Mouse (Mus musculus) lung, adult 2 months (tissue): ENCODE measurements around the gene Inpp4b.

Source experiments
- CTCF ChIP-seq: fragments of 200-500 bp; IDR thresholded peaks from 2 replicates; pipeline ENCODE4 v1.5.1; 2011; ENCODE audit warnings: mild to moderate bottlenecking, low read length, control low read depth; ENCODE audit not compliant: insufficient read depth
- POLR2A ChIP-seq: fragments of 200-500 bp; IDR thresholded peaks from 2 replicates; pipeline ENCODE4 v1.6.1; 2011; ENCODE audit warnings: low read depth, mild to moderate bottlenecking, control low read depth, low read length, borderline replicate concordance; ENCODE audit errors: extremely low read depth

DNA sequence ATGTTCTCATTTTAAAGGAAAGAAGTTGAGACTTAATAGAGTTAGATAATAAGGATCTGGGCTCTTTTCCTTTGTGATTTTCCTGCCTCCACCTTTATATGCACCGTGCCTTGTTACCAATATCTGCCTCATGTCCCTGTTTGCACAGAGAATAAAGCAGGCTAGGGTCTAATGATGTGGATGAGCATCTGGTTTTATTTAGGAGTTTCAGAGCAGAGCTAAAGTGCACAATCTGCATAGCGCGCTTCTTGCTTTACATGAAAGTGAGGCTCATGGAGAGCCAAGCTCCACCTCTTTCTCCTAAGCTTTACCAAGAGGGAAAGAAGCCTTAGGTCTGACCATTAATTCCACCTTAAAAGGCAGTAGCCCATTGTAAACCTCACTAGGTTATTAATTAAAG, 763.8 kb downstream of the Inpp4b start:
- no peak for TF ChIP-seq CTCF
- TF ChIP-seq POLR2A, result no peak
